Mouse (Mus musculus) leukemia stem cell, adult 10-12 weeks (primary cell): ENCODE data around the gene Fam187a. TPM values are rescaled to one million over a fixed set of nuclear protein-coding genes. Genes with fewer than 3 reads are reported as not detected.

Experiments
- polyA plus RNA-seq: library from polyadenylated mRNA; stranded (reverse); fragments of >175 nt; gene quantifications from 2 replicates; pipeline ENCODE4 v1.2.3, GENCODE M21; 2012; ENCODE audit warnings: low replicate concordance

Fam187a gene
- not detected in 2 replicates for polyA plus RNA-seq

GRCm38 (mm10) chr11:102884616-102885219 is at the start of gene Fam187a:
Gene Fam187a, plus strand, starts transcription at chr11:102885169.

GRCm38 (mm10) chr11:102835549-102835948 is 49.4 kb upstream of the Fam187a start, which contains the start of gene Higd1b:
Gene Higd1b, plus strand, starts transcription at chr11:102835849.

GRCm38 (mm10) chr11:102880585-102881313 is 4.2 kb upstream of the Fam187a start, which contains the start of the genes Eftud2 and Ccdc103:
Gene Eftud2, minus strand, starts transcription at chr11:102880985.
Gene Ccdc103, plus strand, starts transcription at chr11:102881204.

GRCm38 (mm10) chr11:102900763-102901162 is 15.8 kb downstream of the Fam187a start, which contains the start of gene Gfap:
Gene Gfap, minus strand, starts transcription at chr11:102900912.

GRCm38 (mm10) chr11:102924557-102925350 is 39.8 kb downstream of the Fam187a start, which contains the start of gene Kif18b:
Gene Kif18b, minus strand, starts transcription at chr11:102925124.

Other genes starting within 250 kb of the Fam187a start
- gene Meioc, start 221.5 kb upstream of the Fam187a start, polyA plus RNA-seq, result not detected in 2 replicates
- gene Ccdc43, start 187.4 kb upstream of the Fam187a start, polyA plus RNA-seq, result 2.6 and 4.1 TPM in 2 replicates
- 1.3 and 1.6 TPM in 2 replicates for gene Adam11, start 123.7 kb upstream of the Fam187a start, polyA plus RNA-seq
- 0.20 TPM in 1 of 2 replicates, not detected in the other for gene Gjc1, start 65.5 kb upstream of the Fam187a start, polyA plus RNA-seq
- not detected in 2 replicates for gene Higd1b, start 49.3 kb upstream of the Fam187a start, polyA plus RNA-seq
- 122 and 194 TPM in 2 replicates for gene Eftud2, start 4.2 kb upstream of the Fam187a start, polyA plus RNA-seq
- gene Ccdc103, start 4.0 kb upstream of the Fam187a start, polyA plus RNA-seq, result not detected in 2 replicates
- gene Gfap, start 15.7 kb downstream of the Fam187a start, polyA plus RNA-seq, result 1.0 and 1.1 TPM in 2 replicates
- gene Kif18b, start 40.0 kb downstream of the Fam187a start, polyA plus RNA-seq, result 27.7 and 63.8 TPM in 2 replicates
- gene C1ql1, start 61.5 kb downstream of the Fam187a start, polyA plus RNA-seq, result 0.11 TPM in 1 of 2 replicates, not detected in the other
- gene Nmt1, start 143.0 kb downstream of the Fam187a start, polyA plus RNA-seq, result 2.2 and 23.9 TPM in 2 replicates
- gene Dcakd, start 143.2 kb downstream of the Fam187a start, polyA plus RNA-seq, result 34.7 and 104 TPM in 2 replicates
- 0.51 and 0.59 TPM in 2 replicates for gene Plcd3, start 216.5 kb downstream of the Fam187a start, polyA plus RNA-seq
- gene Acbd4, start 216.5 kb downstream of the Fam187a start, polyA plus RNA-seq, result 43.1 and 44.8 TPM in 2 replicates
- 10.6 and 12.4 TPM in 2 replicates for gene Hexim1, start 231.1 kb downstream of the Fam187a start, polyA plus RNA-seq
- gene Hexim2, start 247.3 kb downstream of the Fam187a start, polyA plus RNA-seq, result 6.5 and 8.1 TPM in 2 replicates